Mouse (Mus musculus) liver, embryonic 14.5 days (tissue): ENCODE measurements around the gene Cobl. TPM values are rescaled to one million over a fixed set of nuclear protein-coding genes. Genes with fewer than 3 reads are reported as not detected.

Experiments
- ATAC-seq: fragments of 200-750 bp; cut with Nextera tagmentation; 2 replicates; pipeline ENCODE4 v1.8.0; 2017; ENCODE audit warnings: moderate number of reproducible peaks, mild to moderate bottlenecking, moderate library complexity; ENCODE audit not compliant: insufficient read depth
- DNase-seq, 3 experiments: peaks; one replicate each; pipeline ENCODE4 v3.0.0-alpha.2; 2012 to 2013; ENCODE audit warnings: low read depth in 3 of 3, low spot score in 3 of 3
- H3K27ac ChIP-seq: fragments of 300-500 bp; sonication (generic); 2 replicates; pipeline ENCODE4 v1.5.1; 2014; ENCODE audit warnings: moderate library complexity, mild to moderate bottlenecking, control low read depth, inconsistent platforms
- H3K27me3 ChIP-seq: fragments of 300-500 bp; sonication (generic); 2 replicates; pipeline ENCODE4 v1.6.1; 2014; ENCODE audit warnings: mild to moderate bottlenecking, low read length, moderate library complexity; ENCODE audit not compliant: control insufficient read depth, insufficient read depth
- H3K36me3 ChIP-seq: fragments of 300-500 bp; sonication (generic); replicated peaks from 2 replicates; pipeline ENCODE4 v1.6.1; 2014; ENCODE audit warnings: low read depth; ENCODE audit not compliant: control insufficient read depth, insufficient read depth
- H3K4me1 ChIP-seq, 2 experiments: fragments of 200-500 bp in 1 of 2; fragments of 300-500 bp in 1 of 2; sonication (generic) in 1 of 2; replicated peaks; 2 replicates each; pipeline ENCODE4 v1.6.1; 2012 to 2014; ENCODE audit warnings: antibody characterized with exemption in 1 of 2, inconsistent platforms in 1 of 2, low read length in 1 of 2; ENCODE audit not compliant: control insufficient read depth in 2 of 2, insufficient read depth in 2 of 2
- H3K4me2 ChIP-seq: fragments of 300-500 bp; sonication (generic); 2 replicates; pipeline ENCODE4 v1.6.1; 2014; ENCODE audit warnings: low read depth, mild to moderate bottlenecking, control low read depth, moderate library complexity
- H3K4me3 ChIP-seq, 2 experiments: fragments of 200-500 bp in 1 of 2; fragments of 300-500 bp in 1 of 2; sonication (generic) in 1 of 2; 2 replicates each; pipeline ENCODE4 v1.5.1; 2012 to 2014; ENCODE audit warnings: low read depth in 2 of 2, low read length in 2 of 2, mild to moderate bottlenecking in 2 of 2, control low read depth in 1 of 2, inconsistent platforms in 1 of 2, moderate library complexity in 1 of 2; ENCODE audit not compliant: insufficient read depth in 1 of 2
- H3K9ac ChIP-seq: fragments of 300-500 bp; sonication (generic); replicated peaks from 2 replicates; pipeline ENCODE4 v1.6.1; 2014; ENCODE audit warnings: mild to moderate bottlenecking, control low read depth, moderate library complexity
- H3K9me3 ChIP-seq: fragments of 300-500 bp; sonication (generic); 2 replicates; pipeline ENCODE4 v1.6.1; 2016; ENCODE audit warnings: low read length, mixed read lengths; ENCODE audit not compliant: control insufficient read depth
- CTCF ChIP-seq: IDR thresholded peaks from 2 replicates; pipeline ENCODE4 v1.5.1; 2016; ENCODE audit warnings: antibody characterized with exemption, low read depth, control low read depth
- EP300 ChIP-seq: IDR thresholded peaks from 2 replicates; pipeline ENCODE4 v1.6.1; 2016; ENCODE audit warnings: antibody characterized with exemption, low read depth
- WGBS: fragments of 180-500 bp; shearing (Covaris S2); extraction: QIAGEN DNeasy Blood & Tissue Kit; methylation state at CpG from one replicate; pipeline ENCODE4 v1.1.7; 2014; ENCODE audit not compliant: insufficient replicate concordance; 5-methylcytosine and 5-hydroxymethylcytosine counted together
- polyA plus RNA-seq, 2 experiments: library from polyadenylated mRNA; depleted of rRNA in 1 of 2; stranded (reverse) in 1 of 2; unstranded in 1 of 2; fragments of >200 nt; fragmentation: Nextera tagmentation in 1 of 2; extraction: Ambion mirVana in 1 of 2; gene quantifications; 2 replicates each; pipeline versions ENCODE4 v1.2.1 to v1.2.3; 2012 to 2014

Cobl gene
- polyA plus RNA-seq, 2 experiments, result 0.56 to 0.64 TPM

- ATAC-seq (no peak), DNase-seq (no peak)
- 51% methylated on average over 2 of the region's 2 CpGs for WGBS
- no peaks in the 10 kb centered on the region for H3K9me3 ChIP-seq
- H3K4me1 ChIP-seq, result peaks cover 0 to 3% of the 10 kb centered on the region in 2 experiments; a peak in 1 of 4 replicates
- H3K36me3 ChIP-seq, result no peaks in the 10 kb centered on the region
- no peak overlapping the region for H3K27ac ChIP-seq
- no peak overlapping the region for H3K9ac ChIP-seq
- H3K4me3 ChIP-seq, result no peak overlapping the region
- H3K4me2 ChIP-seq, result no peak overlapping the region
- peaks cover 15% of the 10 kb centered on the region for H3K27me3 ChIP-seq
- no peak for TF ChIP-seq CTCF
- no peak for TF ChIP-seq EP300
These were observed 3.9 kb upstream of the Cobl start for GRCm38 (mm10) chr11:12468661-12469060.

GRCm38 (mm10) chr11:12467836-12468235 lies 3.1 kb upstream of the Cobl start:
- no peak for ATAC-seq
- Histone ChIP-seq H3K9ac (no peak overlapping the region), H3K27ac (no peak overlapping the region), H3K9me3 (no peaks in the 10 kb centered on the region), H3K4me2 (no peak overlapping the region), H3K27me3 (peaks cover 15% of the 10 kb centered on the region), H3K4me1 (no peaks in the 10 kb centered on the region; a peak in 1 of 4 replicates), H3K36me3 (no peaks in the 10 kb centered on the region), H3K4me3 (no peak overlapping the region)
- WGBS, result 39% methylated on average over 1 of the region's 1 CpGs
- TF ChIP-seq CTCF (no peak), EP300 (no peak)
- DNase-seq, result no peak

- DNase-seq (no peak), ATAC-seq (no peak)
- Histone ChIP-seq H3K27ac (no peak overlapping the region), H3K27me3 (peaks cover 15% of the 10 kb centered on the region), H3K36me3 (no peaks in the 10 kb centered on the region), H3K9me3 (no peaks in the 10 kb centered on the region), H3K4me2 (no peak overlapping the region), H3K4me1 (no peaks in the 10 kb centered on the region; a peak in 1 of 4 replicates), H3K4me3 (no peak overlapping the region), H3K9ac (no peak overlapping the region)
- TF ChIP-seq CTCF (no peak), EP300 (no peak)
- 62% methylated on average over 2 of the region's 2 CpGs for WGBS
These were observed 2.5 kb upstream of the Cobl start for GRCm38 (mm10) chr11:12467217-12467616.

- Histone ChIP-seq H3K4me2 (no peak overlapping the region), H3K27me3 (peaks cover 15% of the 10 kb centered on the region), H3K4me1 (no peaks in the 10 kb centered on the region; a peak in 1 of 4 replicates), H3K27ac (no peak overlapping the region), H3K36me3 (no peaks in the 10 kb centered on the region), H3K9ac (no peak overlapping the region), H3K4me3 (no peak overlapping the region), H3K9me3 (no peaks in the 10 kb centered on the region)
- TF ChIP-seq EP300, result no peak
- TF ChIP-seq CTCF, result no peak
- ATAC-seq (no peak), DNase-seq (no peak)
- WGBS, result 41% methylated on average over 1 of the region's 1 CpGs
These were observed 1.8 kb upstream of the Cobl start for GRCm38 (mm10) chr11:12466606-12467005.

GRCm38 (mm10) chr11:12465229-12465628 lies 469 bp upstream of the Cobl start:
- peak overlapping the region; percentile 49 for H3K4me2 ChIP-seq
- no peak overlapping the region for H3K27ac ChIP-seq
- H3K4me3 ChIP-seq, result peak overlapping the region; percentile 43; a peak in 2 of 4 replicates
- WGBS, result 68% methylated on average over 1 of the region's 1 CpGs
- ATAC-seq (no peak), DNase-seq (no peak)
- no peak overlapping the region for H3K9ac ChIP-seq
- TF ChIP-seq CTCF (no peak), EP300 (no peak)
- H3K9me3 ChIP-seq, result no peaks in the 10 kb centered on the region
- H3K36me3 ChIP-seq, result no peaks in the 10 kb centered on the region
- no peaks in the 10 kb centered on the region; a peak in 1 of 4 replicates for H3K4me1 ChIP-seq
- H3K27me3 ChIP-seq, result peaks cover 15% of the 10 kb centered on the region
